ENCODE assay signal across 7 mouse cellular contexts in genomic region chr4:82499725-82500577, GRCm38 (mm10).
DNase-seq lines count a peak whose midpoint lies in the region; ATAC-seq and TF ChIP-seq lines count a peak whose summit lies in the region.

No protein-coding gene starts in this region.

- WGBS in liver, adult 2 months, result 40% methylated on average over 9 of the region's 9 CpGs
- 46% methylated on average over 9 of the region's 9 CpGs for WGBS in forebrain, embryonic 12.5 days
- WGBS in hindbrain, embryonic 16.5 days, result 34% methylated on average over 9 of the region's 9 CpGs
- WGBS in neural tube, embryonic 14.5 days, result 41% methylated on average over 9 of the region's 9 CpGs

- H3K4me3 ChIP-seq in liver, adult 2 months (ENCODE audit: insufficient read depth, low read depth, low read length), result no peak overlapping the region
- peak overlapping the region; percentile 95 for H3K4me3 ChIP-seq in forebrain, embryonic 12.5 days (replicated peaks)
- peak overlapping the region; percentile 36 for H3K4me3 ChIP-seq in hindbrain, embryonic 16.5 days (ENCODE audit: low read length)
- peak overlapping the region; percentile 81 for H3K4me3 ChIP-seq in neural tube, embryonic 14.5 days (ENCODE audit: low read depth, low read length)

- H3K36me3 ChIP-seq in liver, adult 2 months (ENCODE audit: control insufficient read depth, insufficient read depth, low read length), result peaks cover 10% of the 10 kb centered on the region; the same call in 1 of the 2 replicates
- peaks cover 28% of the 10 kb centered on the region for H3K36me3 ChIP-seq in forebrain, embryonic 12.5 days (replicated peaks)
- H3K36me3 ChIP-seq in hindbrain, embryonic 16.5 days (ENCODE audit: control insufficient read depth, insufficient read depth, low read length), result no peaks in the 10 kb centered on the region; the same call in 1 of the 2 replicates
- no peaks in the 10 kb centered on the region for H3K36me3 ChIP-seq in neural tube, embryonic 14.5 days (ENCODE audit: control insufficient read depth, insufficient read depth, low read length)

- H3K9me3 ChIP-seq in forebrain, embryonic 12.5 days, result no peaks in the 10 kb centered on the region
- H3K9me3 ChIP-seq in hindbrain, embryonic 16.5 days (ENCODE audit: control insufficient read depth, low read length), result no peaks in the 10 kb centered on the region
- H3K9me3 ChIP-seq in neural tube, embryonic 14.5 days (ENCODE audit: control insufficient read depth, low read length), result no peaks in the 10 kb centered on the region

- H3K4me2 ChIP-seq in forebrain, embryonic 12.5 days, result peak overlapping the region; percentile 95
- peak overlapping the region; percentile 51 for H3K4me2 ChIP-seq in hindbrain, embryonic 16.5 days (ENCODE audit: low read length)
- peak overlapping the region; percentile 93 for H3K4me2 ChIP-seq in neural tube, embryonic 14.5 days (ENCODE audit: low read depth, low read length)

- peak overlapping the region; percentile 45 for H3K27ac ChIP-seq in liver, adult 2 months (replicated peaks; ENCODE audit: insufficient read depth, low read depth, low read length)
- peak overlapping the region; percentile 71 for H3K27ac ChIP-seq in forebrain, embryonic 12.5 days
- H3K27ac ChIP-seq in hindbrain, embryonic 16.5 days (ENCODE audit: low read depth, low read length), result peak overlapping the region; percentile 63
- peak overlapping the region; percentile 78 for H3K27ac ChIP-seq in neural tube, embryonic 14.5 days (ENCODE audit: low read depth, low read length)

- H3K9ac ChIP-seq in liver, adult 2 months (ENCODE audit: low read depth, low read length), result 0 out of 2 replicates have a peak overlapping the region, but pooled peaks have one; percentile 35
- peak overlapping the region; percentile 60 for H3K9ac ChIP-seq in forebrain, embryonic 12.5 days
- peak overlapping the region; percentile 4 for H3K9ac ChIP-seq in hindbrain, embryonic 16.5 days (ENCODE audit: low read depth, low read length)
- peak overlapping the region; percentile 58 for H3K9ac ChIP-seq in neural tube, embryonic 14.5 days (replicated peaks; ENCODE audit: low read depth, low read length)

- no peak for TF ChIP-seq CTCF in liver, adult 2 months (IDR thresholded peaks at IDR 0.05; ENCODE audit: low read depth, low read length)

- ATAC-seq in forebrain, embryonic 12.5 days (ENCODE audit: low FRiP score), result no peak
- no peak for ATAC-seq in hindbrain, embryonic 16.5 days
- ATAC-seq in neural tube, embryonic 14.5 days (ENCODE audit: low read depth), result no peak
- no peak for ATAC-seq in activated CD4-positive, CD25-positive, alpha-beta regulatory T cell, adult 4 months

- DNase-seq in liver, adult 2 months (ENCODE audit: extremely low read depth, low read depth, low spot score), result no peak
- no peak for DNase-seq in liver
- no peak for DNase-seq in layer of hippocampus, adult 11-12 months (ENCODE audit: low spot score)

- no peaks in the 10 kb centered on the region for H3K27me3 ChIP-seq in liver, adult 2 months (ENCODE audit: control insufficient read depth, insufficient read depth, low read length)
- no peaks in the 10 kb centered on the region for H3K27me3 ChIP-seq in forebrain, embryonic 12.5 days
- no peaks in the 10 kb centered on the region; the same call in 1 of the 2 replicates for H3K27me3 ChIP-seq in hindbrain, embryonic 16.5 days (replicated peaks; ENCODE audit: control insufficient read depth, insufficient read depth, low read length)
- H3K27me3 ChIP-seq in neural tube, embryonic 14.5 days (ENCODE audit: control insufficient read depth, insufficient read depth, low read length), result no peaks in the 10 kb centered on the region

- peaks cover 26% of the 10 kb centered on the region for H3K79me2 ChIP-seq in liver, adult 2 months (ENCODE audit: control insufficient read depth, insufficient read depth, low read length)

- TF ChIP-seq POLR2A in liver, adult 2 months (IDR thresholded peaks at IDR 0.05; ENCODE audit: extremely low read depth, insufficient read depth, low read length), result no peak

- H3K4me1 ChIP-seq in liver, adult 2 months (ENCODE audit: control insufficient read depth, insufficient read depth, low read length), result peaks cover 42% of the 10 kb centered on the region
- H3K4me1 ChIP-seq in forebrain, embryonic 12.5 days, result peaks cover 36% of the 10 kb centered on the region
- H3K4me1 ChIP-seq in hindbrain, embryonic 16.5 days (ENCODE audit: control insufficient read depth, insufficient read depth, low read depth, low read length), result peaks cover 4% of the 10 kb centered on the region; the same call in 1 of the 2 replicates
- H3K4me1 ChIP-seq in neural tube, embryonic 14.5 days (ENCODE audit: control insufficient read depth, insufficient read depth, low read length), result 0 out of 2 replicates have a peak, but pooled peaks cover 8% of the 10 kb centered on the region

Comparison
In these comparisons a context has a peak if more than half of its experiments do, and no peak if none do; other contexts are left out.
1. H3K9ac ChIP-seq: peak in every context shown above with its lines; median percentile 60 in forebrain, embryonic 12.5 days; 58 in neural tube, embryonic 14.5 days; 35 in liver, adult 2 months; 4 in hindbrain, embryonic 16.5 days.